Mouse (Mus musculus) liver, embryonic 12.5 days (tissue): ENCODE measurements around the gene Rnaseh2a. TPM values are rescaled to one million over a fixed set of nuclear protein-coding genes. Genes with fewer than 3 reads are reported as not detected.
A peak's percentile ranks its signal among the peaks of the same experiment; 100 is the strongest.

Source experiments
- ATAC-seq: fragments of 200-750 bp; cut with Nextera tagmentation; 2 replicates; pipeline ENCODE4 v1.8.0; 2017; ENCODE audit warnings: moderate number of reproducible peaks, mild to moderate bottlenecking, moderate library complexity
- H3K27ac ChIP-seq: fragments of 300-500 bp; sonication (generic); 2 replicates; pipeline ENCODE4 v1.5.1; 2016; ENCODE audit warnings: mild to moderate bottlenecking
- H3K27me3 ChIP-seq: fragments of 300-500 bp; sonication (generic); replicated peaks from 2 replicates; pipeline ENCODE4 v1.6.1; 2016; ENCODE audit warnings: mild to moderate bottlenecking, moderate library complexity
- H3K36me3 ChIP-seq: fragments of 300-500 bp; sonication (generic); 2 replicates; pipeline ENCODE4 v1.6.1; 2016; ENCODE audit warnings: mild to moderate bottlenecking, moderate library complexity
- H3K4me1 ChIP-seq: fragments of 300-500 bp; sonication (generic); 2 replicates; pipeline ENCODE4 v1.6.1; 2016
- H3K4me2 ChIP-seq: fragments of 300-500 bp; sonication (generic); 2 replicates; pipeline ENCODE4 v1.6.1; 2016; ENCODE audit warnings: mild to moderate bottlenecking, moderate library complexity
- H3K4me3 ChIP-seq: fragments of 300-500 bp; sonication (generic); 2 replicates; pipeline ENCODE4 v1.5.1; 2016; ENCODE audit warnings: mild to moderate bottlenecking, moderate library complexity
- H3K9ac ChIP-seq: fragments of 300-500 bp; sonication (generic); 2 replicates; pipeline ENCODE4 v1.6.1; 2016; ENCODE audit warnings: mild to moderate bottlenecking, moderate library complexity
- H3K9me3 ChIP-seq: fragments of 300-500 bp; sonication (generic); replicated peaks from 2 replicates; pipeline ENCODE4 v1.6.1; 2016; ENCODE audit warnings: mild to moderate bottlenecking, moderate library complexity
- WGBS: fragments of 180-500 bp; shearing (Covaris S2); methylation state at CpG from one replicate; pipeline ENCODE4 v1.1.7; 2016; ENCODE audit not compliant: insufficient replicate concordance; 5-methylcytosine and 5-hydroxymethylcytosine counted together
- polyA plus RNA-seq: library from polyadenylated mRNA; unstranded; fragments of >200 nt; fragmentation: Nextera tagmentation; extraction: Ambion mirVana; gene quantifications from 2 replicates; pipeline ENCODE4 v1.2.1, GENCODE M21; 2016

Rnaseh2a gene
- polyA plus RNA-seq, 1 experiment from 2014 or later, result 150 TPM

DNA sequence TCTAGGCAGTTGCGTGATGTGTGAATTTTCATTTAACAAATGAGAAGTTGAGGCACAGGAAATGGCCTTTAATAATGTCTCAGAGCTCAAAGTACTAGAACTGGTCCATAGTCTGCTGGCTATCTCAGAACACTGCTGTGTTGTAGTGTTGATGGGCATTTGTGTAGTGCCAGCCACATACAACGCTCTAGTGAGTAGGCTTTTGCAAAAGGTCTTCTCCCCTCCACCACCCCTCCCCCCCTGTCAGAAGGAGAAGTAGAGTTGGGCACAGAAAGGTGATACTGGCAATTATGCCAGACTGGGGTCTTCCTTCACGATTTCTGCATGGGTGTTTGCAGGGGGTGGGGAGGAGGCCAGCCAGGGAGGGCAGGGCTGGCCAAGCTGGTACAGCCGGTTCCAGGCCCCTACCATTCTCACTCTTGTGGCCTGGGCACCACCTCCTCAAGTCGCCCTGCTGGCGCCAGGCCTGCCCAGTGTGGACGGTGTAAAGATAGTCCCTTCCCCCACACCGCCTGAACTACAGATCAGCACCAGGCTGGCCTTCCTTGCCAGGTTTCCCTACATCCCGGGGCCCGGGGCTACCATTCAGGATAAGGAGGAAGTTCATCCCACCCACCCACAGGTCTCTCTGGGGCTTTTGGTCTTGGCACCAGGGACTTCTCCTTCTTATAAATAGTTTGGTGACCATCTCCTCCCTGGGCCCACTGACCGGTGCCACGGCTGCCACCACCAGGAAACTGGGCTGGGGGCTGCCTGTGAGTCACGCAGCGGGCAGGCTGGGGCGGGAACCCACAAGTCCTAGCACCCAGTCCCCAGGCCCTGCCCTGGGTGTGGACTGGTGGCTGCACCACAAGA, 12.3 kb upstream of the Rnaseh2a start:
- no peak overlapping the region for H3K4me2 ChIP-seq
- H3K9me3 ChIP-seq, result no peaks in the 10 kb centered on the region
- H3K36me3 ChIP-seq, result no peaks in the 10 kb centered on the region
- H3K27me3 ChIP-seq, result no peaks in the 10 kb centered on the region
- no peak for ATAC-seq
- 60% methylated on average over 15 of the region's 15 CpGs for WGBS
- H3K9ac ChIP-seq, result no peak overlapping the region
- peaks cover 98% of the 10 kb centered on the region for H3K4me1 ChIP-seq
- H3K27ac ChIP-seq, result peak overlapping the region; percentile 97; the same call in 1 of the 2 replicates
- no peak overlapping the region for H3K4me3 ChIP-seq

GRCm38 (mm10) chr8:84980622-84981358, 11.2 kb upstream of the Rnaseh2a start:
- peak overlapping the region; percentile 81 for H3K4me3 ChIP-seq
- no peak for ATAC-seq
- H3K4me2 ChIP-seq, result peak overlapping the region; percentile 94
- no peaks in the 10 kb centered on the region for H3K27me3 ChIP-seq
- peak overlapping the region; percentile 97 for H3K27ac ChIP-seq
- H3K9me3 ChIP-seq, result no peaks in the 10 kb centered on the region
- no peaks in the 10 kb centered on the region for H3K36me3 ChIP-seq
- H3K4me1 ChIP-seq, result peaks cover 96% of the 10 kb centered on the region
- H3K9ac ChIP-seq, result peak overlapping the region; percentile 14; the same call in 1 of the 2 replicates
- WGBS, result 40% methylated on average over 11 of the region's 11 CpGs

GRCm38 (mm10) chr8:84979599-84980421, 10.2 kb upstream of the Rnaseh2a start:
- peak; percentile 55 for ATAC-seq
- H3K36me3 ChIP-seq, result peaks cover 8% of the 10 kb centered on the region
- peak overlapping the region; percentile 81 for H3K4me3 ChIP-seq
- peak overlapping the region; percentile 86 for H3K9ac ChIP-seq
- under 1% methylated on average over 35 of the region's 42 CpGs for WGBS
- H3K27ac ChIP-seq, result peak overlapping the region; percentile 97
- peaks cover 96% of the 10 kb centered on the region for H3K4me1 ChIP-seq
- no peaks in the 10 kb centered on the region for H3K27me3 ChIP-seq
- H3K9me3 ChIP-seq, result no peaks in the 10 kb centered on the region
- H3K4me2 ChIP-seq, result peak overlapping the region; percentile 94

DNA sequence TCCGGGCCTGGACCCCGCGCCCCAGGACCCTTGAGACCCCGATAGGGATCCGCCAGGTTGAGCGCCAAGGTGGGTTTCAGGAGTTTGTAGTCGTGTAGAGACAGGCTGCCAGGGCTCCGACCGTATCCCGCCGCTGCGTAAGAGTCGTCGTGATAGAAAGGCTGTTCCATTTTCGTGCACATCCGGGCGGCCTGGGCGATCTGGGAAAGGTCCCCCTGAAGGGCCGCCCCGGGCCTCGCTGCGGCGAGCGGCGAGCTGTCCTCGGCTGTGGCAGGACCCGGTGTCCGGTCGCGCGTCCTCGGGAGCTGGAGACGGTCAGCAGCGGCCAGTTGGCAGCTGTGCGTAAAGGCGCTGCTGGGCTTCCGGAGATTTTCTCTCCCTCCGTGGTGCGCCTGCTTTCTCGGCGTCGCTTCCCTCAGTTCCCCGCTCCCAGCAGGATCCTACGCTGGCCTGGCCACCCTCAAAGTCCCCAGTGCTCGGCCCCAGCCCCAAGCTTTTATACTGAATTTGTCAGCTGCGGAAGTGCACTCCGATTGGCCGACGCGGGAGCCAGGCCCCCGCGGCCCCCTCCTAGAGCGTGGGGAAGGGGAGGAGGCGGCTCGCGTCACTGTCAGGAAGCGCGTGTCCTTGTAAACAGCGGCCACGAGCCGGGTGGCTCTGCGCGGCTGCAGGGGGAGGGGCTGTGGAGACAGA, 8.8 kb upstream of the Rnaseh2a start, which contains the start of gene Junb:
Gene Junb, minus strand, starts transcription at position 471 of the 693 bp plus-strand sequence.
- peak within 1 kb of the TSS; percentile 94 for H3K4me2 ChIP-seq
- H3K36me3 ChIP-seq, result peaks cover 22% of the 10 kb centered on the region
- under 1% methylated on average over 63 of the region's 63 CpGs for WGBS
- H3K9ac ChIP-seq, result peak within 1 kb of the TSS; percentile 86
- peak within 1 kb of the TSS; percentile 97 for H3K27ac ChIP-seq
- H3K4me1 ChIP-seq, result peaks cover 96% of the 10 kb centered on the region
- H3K9me3 ChIP-seq, result no peaks in the 10 kb centered on the region
- peak; percentile 40 for ATAC-seq
- H3K4me3 ChIP-seq, result peak within 1 kb of the TSS; percentile 81
- no peaks in the 10 kb centered on the region for H3K27me3 ChIP-seq

DNA sequence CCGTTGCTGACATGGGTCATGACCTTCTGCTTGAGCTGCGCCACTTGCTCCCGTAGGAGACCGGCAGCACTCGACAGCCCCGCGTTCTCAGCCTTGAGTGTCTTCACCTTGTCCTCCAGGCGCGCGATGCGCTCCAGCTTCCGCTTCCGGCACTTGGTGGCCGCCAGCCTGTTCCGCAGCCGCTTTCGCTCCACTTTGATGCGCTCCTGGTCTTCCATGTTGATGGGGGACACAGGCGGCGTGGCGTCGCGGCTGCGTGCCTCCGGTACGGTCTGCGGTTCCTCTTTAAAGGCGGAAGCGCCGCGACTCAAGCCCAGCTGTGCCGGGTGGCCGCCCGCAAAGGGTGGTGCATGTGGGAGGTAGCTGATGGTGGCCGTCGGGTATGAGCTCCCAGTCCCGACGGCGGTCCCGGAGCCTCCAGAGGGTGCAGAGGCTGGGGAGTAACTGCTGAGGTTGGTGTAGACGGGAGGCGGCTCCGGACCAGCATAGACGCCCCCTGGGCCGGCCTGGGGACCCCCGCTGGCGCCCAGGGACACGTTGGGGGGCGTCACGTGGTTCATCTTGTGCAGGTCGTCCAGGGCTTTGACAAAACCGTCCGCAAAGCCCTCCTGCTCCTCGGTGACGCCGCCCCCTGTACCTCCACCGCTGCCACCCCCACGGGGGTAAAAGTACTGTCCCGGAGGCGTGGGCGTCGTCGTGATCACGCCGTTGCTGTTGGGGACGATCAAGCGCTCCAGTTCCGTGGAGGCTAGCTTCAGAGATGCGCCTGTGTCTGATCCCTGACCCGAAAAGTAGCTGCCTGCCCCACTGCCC, 8.1 kb upstream of the Rnaseh2a start:
- Histone ChIP-seq H3K4me3 (peak overlapping the region; percentile 81), H3K36me3 (peaks cover 30% of the 10 kb centered on the region), H3K4me2 (peak overlapping the region; percentile 94), H3K9me3 (no peaks in the 10 kb centered on the region), H3K27ac (peak overlapping the region; percentile 97), H3K4me1 (peaks cover 98% of the 10 kb centered on the region), H3K9ac (peak overlapping the region; percentile 86), H3K27me3 (no peaks in the 10 kb centered on the region)
- WGBS, result under 1% methylated on average over 70 of the region's 70 CpGs
- ATAC-seq, result no peak

GRCm38 (mm10) chr8:84976763-84977434, 7.3 kb upstream of the Rnaseh2a start:
- WGBS, result under 1% methylated on average over 25 of the region's 25 CpGs
- Histone ChIP-seq H3K9me3 (no peaks in the 10 kb centered on the region), H3K36me3 (peaks cover 37% of the 10 kb centered on the region), H3K4me2 (peak overlapping the region; percentile 94), H3K4me3 (peak overlapping the region; percentile 81), H3K9ac (peak overlapping the region; percentile 86), H3K4me1 (peaks cover 98% of the 10 kb centered on the region), H3K27me3 (no peaks in the 10 kb centered on the region), H3K27ac (peak overlapping the region; percentile 97)
- no peak for ATAC-seq

GRCm38 (mm10) chr8:84976031-84976762, 6.6 kb upstream of the Rnaseh2a start:
- no peaks in the 10 kb centered on the region for H3K27me3 ChIP-seq
- under 1% methylated on average over 61 of the region's 61 CpGs for WGBS
- H3K36me3 ChIP-seq, result peaks cover 44% of the 10 kb centered on the region
- H3K4me1 ChIP-seq, result peaks cover 98% of the 10 kb centered on the region
- H3K4me2 ChIP-seq, result peak overlapping the region; percentile 94
- H3K4me3 ChIP-seq, result peak overlapping the region; percentile 81
- H3K9me3 ChIP-seq, result no peaks in the 10 kb centered on the region
- peak; percentile 79 for ATAC-seq
- H3K27ac ChIP-seq, result peak overlapping the region; percentile 97
- peak overlapping the region; percentile 94 for H3K9ac ChIP-seq

GRCm38 (mm10) chr8:84975434-84975833, 5.9 kb upstream of the Rnaseh2a start:
- peaks cover 52% of the 10 kb centered on the region for H3K36me3 ChIP-seq
- peak overlapping the region; percentile 81 for H3K4me3 ChIP-seq
- H3K4me1 ChIP-seq, result peaks cover 98% of the 10 kb centered on the region
- no peaks in the 10 kb centered on the region for H3K9me3 ChIP-seq
- H3K27me3 ChIP-seq, result no peaks in the 10 kb centered on the region
- H3K9ac ChIP-seq, result peak overlapping the region; percentile 94
- WGBS, result 23% methylated on average over 7 of the region's 7 CpGs
- peak overlapping the region; percentile 97 for H3K27ac ChIP-seq
- peak overlapping the region; percentile 94 for H3K4me2 ChIP-seq
- ATAC-seq, result no peak

DNA sequence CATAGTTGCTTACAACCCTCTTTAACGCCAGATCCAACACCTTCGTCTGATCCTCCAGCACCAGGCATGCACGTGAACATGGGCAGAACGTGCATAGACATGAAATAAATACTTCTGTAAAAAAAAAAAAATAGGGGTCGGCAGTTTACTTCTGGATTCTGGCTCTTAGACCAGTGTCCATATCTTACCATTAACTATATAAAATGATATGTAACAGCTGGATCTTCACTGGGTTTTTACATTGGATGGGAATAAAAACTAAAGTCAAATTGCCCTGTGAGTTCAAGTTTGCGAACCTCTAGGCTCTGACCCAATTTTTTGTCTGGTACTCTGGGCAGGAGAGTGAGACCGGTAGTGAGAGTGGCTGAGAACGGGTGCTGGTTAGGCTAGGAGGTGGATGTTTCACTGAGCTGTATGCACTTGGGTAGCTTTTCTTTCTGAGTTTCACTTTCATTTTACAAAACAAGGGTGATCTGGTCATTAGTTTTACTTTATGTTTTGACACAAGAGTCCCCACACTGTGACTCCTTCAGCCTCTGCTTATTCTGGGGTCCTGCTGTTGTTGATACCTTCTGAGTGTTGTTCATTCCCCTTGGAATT, 5.1 kb upstream of the Rnaseh2a start:
- H3K4me3 ChIP-seq, result peak overlapping the region; percentile 81
- H3K9me3 ChIP-seq, result no peaks in the 10 kb centered on the region
- H3K36me3 ChIP-seq, result peaks cover 55% of the 10 kb centered on the region
- 72% methylated on average over 8 of the region's 8 CpGs for WGBS
- H3K9ac ChIP-seq, result peak overlapping the region; percentile 94
- peak overlapping the region; percentile 94 for H3K4me2 ChIP-seq
- ATAC-seq, result no peak
- peaks cover 92% of the 10 kb centered on the region for H3K4me1 ChIP-seq
- H3K27ac ChIP-seq, result peak overlapping the region; percentile 97
- no peaks in the 10 kb centered on the region for H3K27me3 ChIP-seq
